Mouse (Mus musculus) T-helper 2 cell (primary cell): ENCODE data around the gene Irf2bpl.

ENCODE experiments used
- in situ Hi-C: fragments of 300-600 bp; cut with MboI, MseI; formaldehyde crosslinking; loops from one replicate; pipeline ENCODE4 v1.15.1; 2025; ENCODE audit warnings: high pct_unique_total_duplicates

The Irf2bpl gene

GRCm38 (mm10) chr12:86884197-86885058, at the start of gene Irf2bpl:
TSS of gene Irf2bpl (minus strand) at chr12:86884798.
- in situ Hi-C loops = loop anchor here (5.0 kb wide), 1 partner anchor 72 kb away; no protein-coding TSS in a partner anchor

GRCm38 (mm10) chr12:86932575-86932952, 48.0 kb upstream of the Irf2bpl start:
- in situ Hi-C loops = no loop called here

GRCm38 (mm10) chr12:86931919-86932574, 47.4 kb upstream of the Irf2bpl start:
- in situ Hi-C loops = no loop called here

GRCm38 (mm10) chr12:86930934-86931729, 46.5 kb upstream of the Irf2bpl start:
- in situ Hi-C loops = no loop called here

- in situ Hi-C loops = no loop called here
Measured at GRCm38 (mm10) chr12:86923837-86924236, 39.2 kb upstream of the Irf2bpl start.

GRCm38 (mm10) chr12:86918983-86919722, 34.6 kb upstream of the Irf2bpl start:
- in situ Hi-C loops = loop anchor here (10.0 kb wide), 1 partner anchor 374 kb away; no protein-coding TSS in a partner anchor

GRCm38 (mm10) chr12:86918361-86918967, 33.9 kb upstream of the Irf2bpl start:
- in situ Hi-C loops = loop anchor here (10.0 kb wide), 1 partner anchor 374 kb away; no protein-coding TSS in a partner anchor

- in situ Hi-C loops = loop anchor here (10.0 kb wide), 1 partner anchor 372 kb away; no protein-coding TSS in a partner anchor
Measured at GRCm38 (mm10) chr12:86916796-86917573, 32.4 kb upstream of the Irf2bpl start.

GRCm38 (mm10) chr12:86915617-86916016, 31.0 kb upstream of the Irf2bpl start:
- in situ Hi-C loops = loop anchor here (10.0 kb wide), 1 partner anchor 371 kb away; no protein-coding TSS in a partner anchor

- in situ Hi-C loops = loop anchor here (10.0 kb wide), 1 partner anchor 370 kb away; no protein-coding TSS in a partner anchor
Measured at GRCm38 (mm10) chr12:86914756-86915155, 30.2 kb upstream of the Irf2bpl start.

- in situ Hi-C loops = loop anchor here (10.0 kb wide), 1 partner anchor 370 kb away; no protein-coding TSS in a partner anchor
Measured at GRCm38 (mm10) chr12:86914351-86914750, 29.8 kb upstream of the Irf2bpl start.

- in situ Hi-C loops = loop anchor here (10.0 kb wide), 1 partner anchor 368 kb away; no protein-coding TSS in a partner anchor
Measured at GRCm38 (mm10) chr12:86912335-86913093, 27.9 kb upstream of the Irf2bpl start.

GRCm38 (mm10) chr12:86911482-86911931, 26.9 kb upstream of the Irf2bpl start:
- in situ Hi-C loops = loop anchor here (10.0 kb wide), 1 partner anchor 367 kb away; no protein-coding TSS in a partner anchor

- in situ Hi-C loops = loop anchor here (5.0 kb wide), 1 partner anchor 114 kb away; no protein-coding TSS in a partner anchor
Measured at GRCm38 (mm10) chr12:86906395-86906794, 21.8 kb upstream of the Irf2bpl start.

- in situ Hi-C loops = loop anchor here (5.0 kb wide), 1 partner anchor 114 kb away; no protein-coding TSS in a partner anchor
Measured at GRCm38 (mm10) chr12:86905876-86906275, 21.3 kb upstream of the Irf2bpl start.

GRCm38 (mm10) chr12:86905203-86905602, 20.6 kb upstream of the Irf2bpl start:
- in situ Hi-C loops = loop anchor here (5.0 kb wide), 1 partner anchor 113 kb away; no protein-coding TSS in a partner anchor

GRCm38 (mm10) chr12:86903828-86904806, 19.5 kb upstream of the Irf2bpl start:
- in situ Hi-C loops = no loop called here
